Mouse (Mus musculus) right cerebral cortex, adult 18-20 months (tissue): Measurements from ENCODE around the gene Lypd5.
A peak's percentile ranks its signal among the peaks of the same experiment; 100 is the strongest.

ENCODE experiments used
- DNase-seq: peaks from one replicate; pipeline ENCODE4 v3.0.0; 2022; ENCODE audit warnings: mixed read lengths

Gene Lypd5

DNA sequence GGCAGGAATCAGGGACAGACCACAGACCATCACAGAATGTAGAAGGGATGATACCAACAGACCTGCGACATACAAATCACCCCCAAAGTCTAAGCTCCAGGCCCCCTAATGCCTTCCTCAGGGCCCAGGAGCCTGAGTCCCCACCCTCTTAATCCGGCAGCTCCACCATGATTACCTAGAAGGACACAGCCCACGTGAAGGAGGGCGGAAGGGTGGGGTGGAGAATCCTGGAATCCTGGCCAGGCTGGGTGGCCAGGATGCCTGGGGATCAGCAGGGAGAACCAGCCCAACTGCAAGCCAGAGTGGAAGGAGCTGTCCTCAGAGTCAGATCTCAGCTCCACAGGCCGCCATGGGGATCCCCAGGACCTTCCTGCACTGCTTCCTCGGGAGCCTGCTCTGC lies at the start of gene Lypd5:
Lypd5 (plus strand) TSS at position 301 of the 400 bp plus-strand sequence.
- DNase-seq: no peak

DNA sequence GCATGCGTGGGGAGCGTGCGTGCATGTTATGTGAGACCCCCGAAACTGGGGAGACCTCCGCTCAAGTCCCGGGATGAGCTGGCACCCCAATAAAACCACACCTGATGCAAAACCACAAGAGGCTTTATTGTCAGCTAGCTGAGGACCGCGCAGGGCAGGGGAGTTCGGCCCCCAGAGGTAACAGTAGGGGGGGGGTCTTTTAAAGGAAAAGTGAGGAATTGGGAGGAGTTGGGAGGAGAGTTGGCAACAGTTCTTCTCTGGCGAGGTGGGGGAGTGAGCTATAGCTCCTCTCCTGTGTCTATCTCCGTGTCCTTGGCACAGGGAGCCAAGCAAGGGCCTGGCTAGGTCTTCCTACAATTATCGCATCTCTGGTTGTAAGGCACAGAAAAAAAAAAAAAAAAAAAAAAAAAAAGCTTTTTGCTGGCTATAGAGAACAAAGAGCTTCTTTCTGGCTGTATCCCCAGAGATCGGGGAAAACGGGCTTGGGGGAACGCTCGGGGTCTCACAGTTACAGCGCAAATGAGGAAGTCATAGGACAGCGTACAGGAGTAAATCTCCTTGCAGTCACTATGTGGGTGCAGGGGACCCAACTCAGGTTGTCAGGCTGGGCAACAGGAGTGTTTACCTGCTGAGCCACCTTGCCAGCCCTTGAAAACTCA lies 49.0 kb upstream of the Lypd5 start:
- no peak for DNase-seq

- DNase-seq: peak; percentile 29
These were observed 48.2 kb upstream of the Lypd5 start, which contains the start of gene Zfp61 for GRCm38 (mm10) chr7:24300771-24301282. Zfp61 (minus strand) TSS chr7:24301232.

DNA sequence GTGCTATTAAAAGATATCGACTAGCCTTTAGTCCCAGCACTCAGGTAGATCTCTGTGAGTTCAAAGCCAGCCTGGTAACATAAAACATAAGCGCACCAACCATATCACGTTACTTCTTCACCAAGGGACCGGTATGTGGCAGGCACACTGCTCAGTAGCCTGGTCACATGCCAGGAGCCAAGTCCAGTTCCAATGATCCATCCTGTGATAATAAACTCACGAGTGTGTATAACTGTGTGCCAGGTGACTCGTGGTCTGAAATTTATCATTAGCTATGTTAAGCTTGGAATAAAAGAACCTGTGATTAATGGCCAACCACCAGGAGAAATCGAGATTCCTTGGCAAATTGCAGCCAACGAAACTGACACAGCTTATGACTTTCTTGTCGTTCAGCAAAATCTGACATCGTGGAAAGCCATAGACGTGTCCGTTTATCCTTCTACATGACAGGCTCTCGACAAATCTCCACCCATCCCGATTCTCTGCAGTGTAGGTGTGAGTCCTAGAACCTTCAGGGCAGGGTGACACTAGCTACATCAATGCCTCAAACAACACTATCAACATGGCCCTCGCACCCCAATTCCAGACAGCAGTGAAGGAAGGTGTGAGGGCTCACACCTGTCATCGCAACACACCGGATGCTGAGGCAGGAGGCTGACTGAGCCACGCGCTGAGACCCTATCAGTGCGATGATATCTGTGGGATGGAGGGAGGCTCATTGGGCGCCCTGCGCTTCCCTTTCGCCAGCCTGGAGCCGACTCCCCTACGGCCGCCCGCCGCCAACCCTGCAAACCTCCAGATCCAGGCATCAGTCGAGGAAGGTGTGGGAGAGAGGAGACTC lies 33.0 kb upstream of the Lypd5 start:
- no peak for DNase-seq

- peak; percentile 98 for DNase-seq
These were observed 32.4 kb upstream of the Lypd5 start, which contains the start of gene Zfp94 for GRCm38 (mm10) chr7:24316567-24317092. Zfp94 (minus strand) TSS chr7:24316666.

DNA sequence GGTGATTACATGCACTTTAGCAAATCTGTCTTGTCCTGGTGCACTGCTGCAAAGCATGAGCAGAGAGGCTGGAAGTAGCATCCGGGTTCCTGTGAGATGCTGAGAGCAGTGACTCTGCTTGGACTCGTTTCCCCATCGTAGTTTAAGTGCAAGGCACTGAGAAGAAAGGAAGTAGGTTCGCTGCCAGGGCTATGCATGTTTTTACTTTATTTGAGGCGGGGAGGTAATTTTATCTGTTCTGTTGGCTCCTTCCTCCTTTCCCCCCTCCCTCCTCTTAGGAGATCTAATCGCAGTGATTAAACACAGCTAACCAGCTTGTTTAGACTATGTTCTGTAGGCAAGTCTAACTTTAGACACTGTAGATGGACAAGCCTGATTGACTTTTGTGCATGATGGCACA lies 30.1 kb upstream of the Lypd5 start:
- no peak for DNase-seq

DNA sequence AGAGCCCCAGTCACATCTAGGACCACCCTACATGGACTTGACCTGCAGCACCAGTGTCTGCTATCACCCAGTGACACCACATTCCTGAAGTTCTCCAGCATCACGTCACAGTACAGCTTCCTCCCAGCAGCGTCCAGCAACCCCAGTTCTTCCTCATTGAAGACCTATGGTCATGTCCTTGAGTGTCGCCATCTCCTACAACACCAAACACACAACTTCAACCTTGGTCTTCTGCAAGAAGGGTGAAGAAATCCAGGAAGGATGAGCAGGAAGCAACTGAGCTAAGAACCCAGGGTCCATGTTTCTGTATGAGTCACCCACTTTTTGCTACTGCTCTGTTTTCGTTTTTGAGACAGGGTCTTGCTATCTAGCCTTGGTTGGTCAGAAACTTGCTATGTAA lies 26.4 kb upstream of the Lypd5 start:
- DNase-seq: no peak

DNA sequence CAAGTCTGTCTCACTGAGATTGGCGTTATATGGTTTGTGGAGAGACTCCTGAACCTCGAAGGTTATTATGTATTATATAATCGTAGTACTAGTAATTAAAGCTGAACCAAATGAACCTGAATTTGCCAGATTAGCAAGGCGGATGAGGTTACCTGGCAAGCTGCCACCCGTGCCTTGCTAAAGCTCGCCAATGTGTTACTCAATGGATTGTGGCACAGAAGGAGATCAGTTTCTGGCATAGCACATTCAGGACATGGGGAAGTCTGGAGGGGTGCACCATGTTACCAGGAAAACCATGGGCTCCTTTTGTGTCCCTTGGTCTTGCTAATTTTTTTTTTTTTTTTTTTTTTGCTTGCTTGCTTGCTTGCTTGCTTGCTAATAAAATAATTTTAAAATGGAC lies 23.8 kb upstream of the Lypd5 start:
- no peak for DNase-seq

DNA sequence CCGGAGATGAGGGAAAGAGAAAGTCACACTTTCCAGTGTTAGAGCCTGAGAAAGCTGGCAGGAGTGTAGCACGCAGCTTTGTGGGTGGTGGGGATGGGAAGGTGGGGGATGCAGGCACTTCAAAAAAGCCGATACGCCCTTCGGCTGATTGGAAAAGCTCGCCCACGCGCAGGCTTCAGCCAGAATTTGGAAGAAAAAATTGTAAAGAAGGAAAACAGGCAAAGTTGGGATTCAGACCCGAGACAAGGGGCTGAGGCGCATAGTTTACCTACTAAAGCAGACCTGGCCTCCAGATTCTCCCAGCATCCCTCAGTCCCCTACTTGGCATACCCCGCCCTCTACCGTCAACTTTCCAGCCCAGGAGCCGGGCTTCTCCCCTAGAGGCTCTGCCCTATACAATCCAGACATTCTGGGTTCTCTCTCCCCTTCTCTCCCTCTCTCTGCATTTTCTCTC lies 23.3 kb upstream of the Lypd5 start:
- peak; percentile 72 for DNase-seq

GRCm38 (mm10) chr7:24326273-24327135 lies 22.5 kb upstream of the Lypd5 start:
- DNase-seq: peak; percentile 28

GRCm38 (mm10) chr7:24327281-24327975 lies 21.6 kb upstream of the Lypd5 start:
- DNase-seq: no peak

DNA sequence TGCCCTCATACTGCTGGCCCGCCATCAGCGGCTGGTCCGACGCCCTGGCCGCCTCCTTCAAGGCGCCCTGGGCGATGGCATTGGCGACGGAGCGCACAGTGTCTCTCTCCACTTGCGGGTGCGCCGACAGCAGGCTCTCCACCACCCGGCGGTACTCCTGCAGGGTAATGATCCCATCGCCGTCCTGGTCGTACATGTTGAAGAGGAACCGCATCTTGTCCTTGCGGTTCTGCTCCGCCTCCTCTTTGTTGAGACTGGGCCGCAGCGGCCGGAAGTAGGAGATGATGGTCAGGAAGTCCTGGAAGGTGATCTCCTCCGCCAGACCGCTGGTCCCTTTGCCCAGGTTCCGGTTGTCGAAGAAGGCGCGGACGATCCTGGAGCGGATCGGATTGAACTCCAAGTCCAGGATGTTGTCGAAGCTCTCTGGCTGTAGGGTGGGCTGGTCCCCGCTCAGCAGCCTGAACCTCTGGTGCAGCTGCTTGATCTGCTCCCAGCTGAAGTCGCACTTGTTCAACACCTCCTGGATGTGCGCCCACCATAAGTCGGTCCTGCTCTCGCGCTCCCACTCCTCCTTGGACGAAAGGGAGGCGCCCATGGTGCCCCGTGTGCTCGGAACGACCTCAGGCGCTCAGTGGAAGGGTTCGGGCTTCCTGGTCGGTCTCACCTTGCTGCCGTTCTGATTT lies 15.6 kb upstream of the Lypd5 start, which contains the start of gene Tescl:
Tescl (minus strand) TSS at position 633 of the 683 bp plus-strand sequence.
- DNase-seq: no peak

GRCm38 (mm10) chr7:24335699-24336309 lies 13.2 kb upstream of the Lypd5 start:
- peak; percentile 63 for DNase-seq

DNA sequence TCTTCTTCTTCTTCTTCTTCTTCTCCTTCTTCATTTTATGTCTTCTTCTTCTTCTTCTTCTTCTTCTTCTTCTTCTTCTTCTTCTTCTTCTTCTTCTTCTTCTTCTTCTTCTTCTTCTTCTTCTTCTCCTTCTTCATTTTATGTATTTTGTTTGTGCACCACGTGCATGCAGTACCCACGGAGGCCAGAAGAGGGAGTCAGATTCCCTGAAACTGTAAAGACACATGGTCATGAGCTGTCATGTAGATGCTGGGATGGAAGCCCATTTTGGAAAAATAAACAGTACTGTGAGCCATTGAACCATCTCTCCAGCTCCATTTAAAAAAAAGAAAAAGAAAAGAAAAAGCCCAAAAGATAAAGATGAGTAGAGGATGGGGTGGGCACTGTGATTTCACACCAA lies 10.8 kb upstream of the Lypd5 start:
- no peak for DNase-seq

- peak; percentile 35 for DNase-seq
These were observed 5.2 kb upstream of the Lypd5 start for GRCm38 (mm10) chr7:24343701-24344272.

- DNase-seq: no peak
These were observed 2.6 kb upstream of the Lypd5 start for GRCm38 (mm10) chr7:24346444-24346843.

DNA sequence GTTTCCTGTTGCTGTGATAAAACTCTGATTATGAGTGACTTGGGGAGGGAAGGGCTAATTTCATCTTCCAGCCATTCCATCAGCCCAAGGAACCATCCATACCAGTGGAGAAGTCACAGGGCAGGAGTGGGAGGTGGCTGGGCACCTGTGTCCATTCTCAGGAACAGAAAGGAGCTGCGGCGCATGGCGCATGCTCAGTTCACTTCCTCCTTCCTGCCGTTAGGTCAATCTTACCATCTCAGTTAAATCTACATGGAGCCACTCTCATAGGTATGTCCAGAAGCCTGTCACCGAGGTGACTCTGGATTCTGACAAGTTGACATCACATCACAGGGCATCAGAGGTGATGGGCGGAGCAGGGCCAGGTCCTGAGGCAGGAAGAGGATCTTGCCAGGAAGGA lies 6.7 kb downstream of the Lypd5 start:
- no peak for DNase-seq

DNA sequence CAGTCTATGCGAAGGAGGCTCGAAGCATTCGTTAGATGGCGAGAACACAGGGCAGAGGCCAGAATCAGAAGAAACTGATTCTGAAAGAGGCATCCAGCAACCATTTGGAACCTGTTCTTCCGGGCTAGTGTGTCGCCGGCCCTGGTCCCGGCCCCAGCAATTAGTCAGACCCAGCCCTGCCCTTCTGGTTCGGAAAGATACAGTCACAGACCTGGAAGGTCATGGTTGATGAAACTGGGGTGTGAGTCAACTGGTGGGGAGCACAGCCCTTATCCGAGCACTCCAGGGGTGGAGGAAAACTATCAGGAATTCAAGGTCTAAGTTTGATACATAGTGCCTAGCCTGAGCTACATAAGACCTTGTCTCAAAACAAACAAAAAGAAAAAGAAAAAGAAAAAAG lies 7.1 kb downstream of the Lypd5 start:
- no peak for DNase-seq

- no peak for DNase-seq
These were observed 8.9 kb downstream of the Lypd5 start for GRCm38 (mm10) chr7:24357899-24358298.

DNA sequence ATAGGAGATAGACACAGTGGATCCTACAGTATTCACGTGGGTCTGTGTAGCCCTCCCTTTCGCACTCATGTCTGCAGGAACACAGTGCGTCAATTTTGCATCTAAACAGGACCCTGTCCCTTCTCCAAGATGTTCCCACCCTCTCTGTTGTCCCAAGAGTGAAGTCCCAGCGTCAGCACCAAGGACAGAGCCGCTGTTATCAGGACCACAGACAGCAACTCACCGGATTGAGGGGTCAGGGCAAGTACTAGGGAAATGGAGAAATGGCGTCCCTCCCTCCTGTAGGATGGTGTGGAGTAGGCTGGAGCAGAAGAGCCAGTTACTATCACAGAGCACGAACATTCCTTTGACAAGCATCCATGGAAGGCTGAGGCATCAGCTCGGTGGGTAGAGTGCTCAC lies 10.3 kb downstream of the Lypd5 start:
- no peak for DNase-seq
